ENCODE assay signal across 8 mouse cellular contexts in genomic region chr1:34237689-34238091, GRCm38 (mm10).
DNase-seq lines count a peak whose midpoint lies in the region; ATAC-seq lines count a peak whose summit lies in the region.

No protein-coding gene starts in this region.

- H3K4me3 ChIP-seq in forebrain, embryonic 16.5 days (replicated peaks; ENCODE audit: low read length): no peak overlapping the region
- peak overlapping the region; percentile 51; the same call in 1 of the 2 replicates for H3K4me3 ChIP-seq in kidney, embryonic 14.5 days (ENCODE audit: low read length)
- H3K4me3 ChIP-seq in macrophage (ENCODE audit: inconsistent target): peak overlapping the region; percentile 25; the same call in 1 of the 2 replicates

- H3K27ac ChIP-seq in forebrain, embryonic 16.5 days (ENCODE audit: low read length): no peak overlapping the region
- H3K27ac ChIP-seq in kidney, embryonic 14.5 days (ENCODE audit: low read depth, low read length): no peak overlapping the region
- H3K27ac ChIP-seq in macrophage: no peak overlapping the region

- no peak for ATAC-seq in forebrain, embryonic 16.5 days
- ATAC-seq in kidney, embryonic 14.5 days (ENCODE audit: low FRiP score, low TSS enrichment): no peak
- ATAC-seq in cerebellum, adult (ENCODE audit: insufficient number of reproducible peaks, low FRiP score, low TSS enrichment): no peak

- H3K27me3 ChIP-seq in forebrain, embryonic 16.5 days (replicated peaks; ENCODE audit: control insufficient read depth, insufficient read depth, low read length): no peaks in the 10 kb centered on the region
- H3K27me3 ChIP-seq in kidney, embryonic 14.5 days (ENCODE audit: control insufficient read depth, insufficient read depth, low read length): no peaks in the 10 kb centered on the region

- WGBS in forebrain, embryonic 16.5 days: 33% methylated on average over 12 of the region's 12 CpGs
- WGBS in kidney, embryonic 14.5 days: 67% methylated on average over 12 of the region's 12 CpGs
- 83% methylated on average over 12 of the region's 12 CpGs for WGBS in macrophage (ENCODE audit: missing documents)

- H3K36me3 ChIP-seq in forebrain, embryonic 16.5 days (ENCODE audit: control insufficient read depth, insufficient read depth): no peaks in the 10 kb centered on the region
- H3K36me3 ChIP-seq in kidney, embryonic 14.5 days (ENCODE audit: control insufficient read depth, insufficient read depth, low read length): peaks cover 4% of the 10 kb centered on the region; the same call in 1 of the 2 replicates
- H3K36me3 ChIP-seq in macrophage (ENCODE audit: inconsistent target): no peaks in the 10 kb centered on the region

- H3K4me2 ChIP-seq in forebrain, embryonic 16.5 days (ENCODE audit: low read length): peak overlapping the region; percentile 66
- H3K4me2 ChIP-seq in kidney, embryonic 14.5 days (replicated peaks; ENCODE audit: low read depth, low read length): peak overlapping the region; percentile 88; the same call in 1 of the 2 replicates

- no peaks in the 10 kb centered on the region for H3K9me3 ChIP-seq in forebrain, embryonic 16.5 days (ENCODE audit: control insufficient read depth, low read length)
- H3K9me3 ChIP-seq in kidney, embryonic 14.5 days (ENCODE audit: control insufficient read depth, low read length): no peaks in the 10 kb centered on the region

- H3K79me2 ChIP-seq in macrophage (ENCODE audit: inconsistent target): no peaks in the 10 kb centered on the region

- H3K4me1 ChIP-seq in forebrain, embryonic 16.5 days (replicated peaks; ENCODE audit: control insufficient read depth, insufficient read depth, low read length): peaks cover 24% of the 10 kb centered on the region
- 0 out of 2 replicates have a peak, but pooled peaks cover 16% of the 10 kb centered on the region for H3K4me1 ChIP-seq in kidney, embryonic 14.5 days (ENCODE audit: control insufficient read depth, insufficient read depth, low read length)

- DNase-seq in embryo, embryonic 9.5 days (ENCODE audit: extremely low spot score): peak; percentile 10
- no peak for DNase-seq in right cerebral cortex, adult 2 months (ENCODE audit: low spot score in 2 of 2)
- no peak for DNase-seq in cerebellum, adult 11 months
- DNase-seq in thymus, adult 18-20 months: no peak

- no peak overlapping the region for H3K9ac ChIP-seq in forebrain, embryonic 16.5 days (replicated peaks; ENCODE audit: low read depth, low read length)
- H3K9ac ChIP-seq in kidney, embryonic 14.5 days (ENCODE audit: low read depth, low read length): no peak overlapping the region
